ENCODE assay signal across 1 mouse cellular context in the genomic region with DNA sequence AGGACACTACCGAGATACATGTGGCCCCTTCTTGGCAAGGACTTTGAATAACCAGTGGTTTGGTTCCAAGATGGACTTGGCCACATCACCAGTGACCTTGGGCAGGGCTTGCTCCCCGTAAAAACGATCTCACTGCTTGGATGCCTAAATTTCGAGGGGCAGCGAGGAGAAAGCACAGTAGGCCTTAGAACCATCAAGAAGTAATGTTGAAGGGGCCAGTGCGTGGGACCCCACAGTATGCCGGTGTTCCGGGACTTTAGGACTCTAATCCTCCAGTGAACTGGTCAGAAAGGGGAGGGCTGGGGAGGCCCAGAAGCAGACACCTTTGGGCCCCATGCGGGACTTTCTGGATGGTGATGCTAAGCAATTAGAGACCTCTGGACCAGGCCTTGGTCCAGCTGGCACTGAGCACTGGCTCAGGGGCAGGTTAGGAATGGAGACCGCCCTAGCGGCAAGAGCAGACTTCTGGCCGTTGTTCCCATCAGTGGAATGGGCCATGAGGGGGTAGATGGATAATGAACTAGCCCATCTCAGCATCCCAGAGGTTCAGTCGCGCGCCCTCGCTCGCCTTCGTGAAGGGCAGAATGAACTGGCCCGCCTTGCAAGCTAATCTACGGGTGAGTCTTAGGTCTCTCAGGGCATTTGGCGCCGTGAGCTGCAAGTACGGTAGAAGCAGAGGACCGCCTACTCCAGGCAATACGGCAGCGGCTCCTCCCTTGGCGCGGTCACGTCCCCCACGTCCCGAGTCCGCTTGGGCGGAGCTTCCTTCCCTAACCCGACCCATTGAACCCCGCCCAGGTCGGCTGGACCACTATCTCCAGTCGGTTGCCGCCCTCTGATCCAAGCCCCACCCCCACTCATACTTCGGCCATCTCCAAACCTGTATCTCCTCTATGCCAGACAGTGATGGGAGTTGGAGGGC.
TF ChIP-seq lines count a peak whose summit lies in the region.

No protein-coding gene starts in this region.

TF ChIP-seq in CH12.LX, 34 proteins besides CTCF, POLR2A, EP300 and RAD21:
- peak; percentile 40; the same call in 1 of the 2 replicates for TF ChIP-seq RCOR1 (conservative IDR thresholded peaks at IDR 0.05; ENCODE audit: low read depth, low read length)
- TF ChIP-seq ZC3H11A (IDR thresholded peaks at IDR 0.05; ENCODE audit: low read depth, low read length) = no peak
- TF ChIP-seq NELFE (IDR thresholded peaks at IDR 0.05; ENCODE audit: low read depth, low read length) = peak; percentile 15; the same call in 1 of the 2 replicates
- TF ChIP-seq ZMIZ1 (IDR thresholded peaks at IDR 0.05; ENCODE audit: low read depth, low read length) = peak; percentile 33; the same call in 1 of the 2 replicates
- TF ChIP-seq USF2 (conservative IDR thresholded peaks at IDR 0.05; ENCODE audit: low read depth, low read length) = no peak
- no peak for TF ChIP-seq SMC3 (IDR thresholded peaks at IDR 0.05; ENCODE audit: low read depth, low read length)
- TF ChIP-seq BHLHE40 (IDR thresholded peaks at IDR 0.05; ENCODE audit: low read depth, low read length) = 0 out of 2 replicates have a peak, but pooled peaks have one; percentile 11
- peak; percentile 40 for TF ChIP-seq HCFC1 (IDR thresholded peaks at IDR 0.05; ENCODE audit: low read depth, low read length)
- 0 out of 2 replicates have a peak, but pooled peaks have one; percentile 27 for TF ChIP-seq TBP (conservative IDR thresholded peaks at IDR 0.05; ENCODE audit: low read depth, low read length)
- no peak for TF ChIP-seq ZKSCAN1 (IDR thresholded peaks at IDR 0.05; ENCODE audit: borderline replicate concordance, low read depth, low read length)
- TF ChIP-seq CHD2 (IDR thresholded peaks at IDR 0.05; ENCODE audit: low read length) = peak; percentile 78; the same call in 1 of the 2 replicates
- no peak for TF ChIP-seq MYC (IDR thresholded peaks at IDR 0.05; ENCODE audit: low read depth, low read length)
- TF ChIP-seq SIN3A (IDR thresholded peaks at IDR 0.05; ENCODE audit: low read length) = no peak; the same call in 1 of the 2 replicates
- TF ChIP-seq MXI1 (IDR thresholded peaks at IDR 0.05; ENCODE audit: low read depth, low read length) = peak; percentile 100
- TF ChIP-seq USF1 (IDR thresholded peaks at IDR 0.05; ENCODE audit: low read depth, low read length) = no peak
- TF ChIP-seq MAZ (IDR thresholded peaks at IDR 0.05; ENCODE audit: low read depth, low read length) = peak; percentile 83
- TF ChIP-seq PAX5 (IDR thresholded peaks at IDR 0.05; ENCODE audit: low read length) = no peak
- TF ChIP-seq ZNF384 (IDR thresholded peaks at IDR 0.05; ENCODE audit: low read depth, low read length) = no peak
- 0 out of 2 replicates have a peak, but pooled peaks have one; percentile 37 for TF ChIP-seq MAX (IDR thresholded peaks at IDR 0.05; ENCODE audit: low read length)
- peak; percentile 74 for TF ChIP-seq POLR2AphosphoS2 (IDR thresholded peaks at IDR 0.05; ENCODE audit: low read depth, low read length)
- TF ChIP-seq CHD1 (IDR thresholded peaks at IDR 0.05; ENCODE audit: low read depth, low read length) = no peak; the same call in 1 of the 2 replicates
- peak; percentile 58; the same call in 1 of the 2 replicates for TF ChIP-seq ELF1 (IDR thresholded peaks at IDR 0.05; ENCODE audit: low read depth, low read length)
- TF ChIP-seq JUN (IDR thresholded peaks at IDR 0.05; ENCODE audit: insufficient read depth, low read depth, low read length) = no peak
- no peak for TF ChIP-seq JUND (conservative IDR thresholded peaks at IDR 0.05; ENCODE audit: low read depth, low read length)
- peak; percentile 38; the same call in 1 of the 2 replicates for TF ChIP-seq IRF4 (IDR thresholded peaks at IDR 0.05; ENCODE audit: low read depth, low read length)
- 0 out of 2 replicates have a peak, but pooled peaks have one; percentile 29 for TF ChIP-seq MEF2A (IDR thresholded peaks at IDR 0.05; ENCODE audit: borderline replicate concordance, low read depth, low read length)
- no peak for TF ChIP-seq KAT2A (IDR thresholded peaks at IDR 0.05; ENCODE audit: insufficient replicate concordance, low read length)
- peak; percentile 76; the same call in 1 of the 2 replicates for TF ChIP-seq E2F4 (IDR thresholded peaks at IDR 0.05; ENCODE audit: insufficient replicate concordance, low read depth, low read length)
- peak; percentile 57; the same call in 1 of the 2 replicates for TF ChIP-seq TCF12 (IDR thresholded peaks at IDR 0.05; ENCODE audit: low read depth, low read length)
- no peak for TF ChIP-seq MAFK (IDR thresholded peaks at IDR 0.05; ENCODE audit: insufficient replicate concordance, low read length)
- 0 out of 2 replicates have a peak, but pooled peaks have one; percentile 11 for TF ChIP-seq NRF1 (IDR thresholded peaks at IDR 0.05; ENCODE audit: low read depth, low read length)
